Mouse (Mus musculus) forebrain, postnatal 0 days (tissue): ENCODE measurements around the gene Btbd17. TPM values are rescaled to one million over a fixed set of nuclear protein-coding genes. Genes with fewer than 3 reads are reported as not detected.

ENCODE experiments used
- ATAC-seq: fragments of 200-750 bp; cut with Nextera tagmentation; 2 replicates; pipeline ENCODE4 v1.8.0; 2017; ENCODE audit warnings: mild to moderate bottlenecking, moderate library complexity
- DNase-seq: peaks from one replicate; pipeline ENCODE4 v3.0.0-alpha.2; 2015
- H3K27ac ChIP-seq: fragments of 300-500 bp; sonication (generic); 2 replicates; pipeline ENCODE4 v1.5.1; 2014; ENCODE audit warnings: low read depth, mild to moderate bottlenecking, antibody characterized with exemption, low read length, moderate library complexity, mixed read lengths
- H3K27me3 ChIP-seq: fragments of 300-500 bp; sonication (generic); 2 replicates; pipeline ENCODE4 v1.6.1; 2014; ENCODE audit warnings: mild to moderate bottlenecking, low read length, mixed read lengths; ENCODE audit not compliant: insufficient read depth
- H3K36me3 ChIP-seq: fragments of 300-500 bp; sonication (generic); 2 replicates; pipeline ENCODE4 v1.6.1; 2014; ENCODE audit warnings: mild to moderate bottlenecking, moderate library complexity; ENCODE audit not compliant: insufficient read depth
- H3K4me1 ChIP-seq: fragments of 300-500 bp; sonication (generic); 2 replicates; pipeline ENCODE4 v1.6.1; 2014; ENCODE audit warnings: antibody characterized with exemption; ENCODE audit not compliant: insufficient read depth
- H3K4me2 ChIP-seq: fragments of 300-500 bp; sonication (generic); 2 replicates; pipeline ENCODE4 v1.6.1; 2014; ENCODE audit warnings: low read depth, mild to moderate bottlenecking, moderate library complexity
- H3K4me3 ChIP-seq: fragments of 300-500 bp; sonication (generic); 2 replicates; pipeline ENCODE4 v1.5.1; 2014; ENCODE audit warnings: low read depth, low read length, mixed read lengths
- H3K9ac ChIP-seq: fragments of 300-500 bp; sonication (generic); 2 replicates; pipeline ENCODE4 v1.6.1; 2014; ENCODE audit warnings: mild to moderate bottlenecking
- H3K9me3 ChIP-seq: fragments of 300-500 bp; sonication (generic); 2 replicates; pipeline ENCODE4 v1.6.1; 2016; ENCODE audit warnings: low read length
- CTCF ChIP-seq: sonication (generic); IDR thresholded peaks from 2 replicates; pipeline ENCODE4 v1.5.1; 2016; ENCODE audit warnings: antibody characterized with exemption, control low read depth, low read depth
- WGBS: fragments of 180-500 bp; shearing (Covaris S2); extraction: QIAGEN DNeasy Blood & Tissue Kit; methylation state at CpG from one replicate; pipeline ENCODE4 v1.1.7; 2014; 5-methylcytosine and 5-hydroxymethylcytosine counted together
- polyA plus RNA-seq: library from polyadenylated mRNA; unstranded; fragments of >200 nt; fragmentation: Nextera tagmentation; extraction: Ambion mirVana; gene quantifications from 2 replicates; pipeline ENCODE4 v1.2.1, GENCODE M21; 2015
- total RNA-seq: library from RNA; depleted of rRNA; stranded (reverse); fragments of >200 nt; gene quantifications from 2 replicates; pipeline ENCODE4 v1.2.3, GENCODE M21; 2014

The Btbd17 gene
- total and polyA plus RNA-seq, 2 experiments from 2014 or later: 20.1 to 28.2 TPM

- H3K27ac ChIP-seq: peak overlapping the region; percentile 95; the same call in 1 of the 2 replicates
- peak overlapping the region; percentile 11 for H3K4me2 ChIP-seq
- H3K4me3 ChIP-seq: no peak overlapping the region
- H3K9ac ChIP-seq: no peak overlapping the region
- WGBS: 54% methylated on average over 19 of the region's 19 CpGs
- no peaks in the 10 kb centered on the region for H3K9me3 ChIP-seq
- DNase-seq (no peak), ATAC-seq (no peak)
- H3K4me1 ChIP-seq: peaks cover 31% of the 10 kb centered on the region
- no peak for TF ChIP-seq CTCF
- H3K36me3 ChIP-seq: no peaks in the 10 kb centered on the region
- 0 out of 2 replicates have a peak, but pooled peaks cover 3% of the 10 kb centered on the region for H3K27me3 ChIP-seq
Measured at GRCm38 (mm10) chr11:114793868-114794545, 1.7 kb downstream of the Btbd17 start.

GRCm38 (mm10) chr11:114792931-114793494, 2.7 kb downstream of the Btbd17 start:
- H3K9ac ChIP-seq: no peak overlapping the region
- H3K36me3 ChIP-seq: no peaks in the 10 kb centered on the region
- peaks cover 31% of the 10 kb centered on the region for H3K4me1 ChIP-seq
- peak; percentile 41 for DNase-seq
- peak overlapping the region; percentile 95 for H3K27ac ChIP-seq
- H3K27me3 ChIP-seq: 0 out of 2 replicates have a peak, but pooled peaks cover 3% of the 10 kb centered on the region
- no peak for TF ChIP-seq CTCF
- H3K9me3 ChIP-seq: no peaks in the 10 kb centered on the region
- WGBS: 44% methylated on average over 5 of the region's 5 CpGs
- H3K4me3 ChIP-seq: no peak overlapping the region
- peak overlapping the region; percentile 72 for H3K4me2 ChIP-seq
- no peak for ATAC-seq

GRCm38 (mm10) chr11:114791891-114792411, 3.8 kb downstream of the Btbd17 start:
- Histone ChIP-seq H3K4me3 (peak overlapping the region; percentile 47), H3K9ac (peak overlapping the region; percentile 63), H3K9me3 (no peaks in the 10 kb centered on the region), H3K27me3 (peaks cover 10% of the 10 kb centered on the region; the same call in 1 of the 2 replicates), H3K36me3 (no peaks in the 10 kb centered on the region), H3K27ac (peak overlapping the region; percentile 95), H3K4me1 (peaks cover 31% of the 10 kb centered on the region), H3K4me2 (peak overlapping the region; percentile 72)
- DNase-seq: peak; percentile 83
- peak; percentile 5; the same call in 1 of the 2 replicates for ATAC-seq
- TF ChIP-seq CTCF: no peak
- WGBS: 3% methylated on average over 55 of the region's 59 CpGs

GRCm38 (mm10) chr11:114791351-114791889, 4.3 kb downstream of the Btbd17 start:
- peaks cover 10% of the 10 kb centered on the region; the same call in 1 of the 2 replicates for H3K27me3 ChIP-seq
- TF ChIP-seq CTCF: no peak; the same call in 1 of the 2 replicates
- peak overlapping the region; percentile 63 for H3K9ac ChIP-seq
- H3K9me3 ChIP-seq: no peaks in the 10 kb centered on the region
- peak overlapping the region; percentile 47 for H3K4me3 ChIP-seq
- peak overlapping the region; percentile 95 for H3K27ac ChIP-seq
- no peaks in the 10 kb centered on the region for H3K36me3 ChIP-seq
- H3K4me2 ChIP-seq: peak overlapping the region; percentile 72
- WGBS: 9% methylated on average over 50 of the region's 50 CpGs
- peak; percentile 54 for DNase-seq
- no peak for ATAC-seq
- H3K4me1 ChIP-seq: peaks cover 29% of the 10 kb centered on the region

GRCm38 (mm10) chr11:114790841-114791240, 4.9 kb downstream of the Btbd17 start:
- H3K27me3 ChIP-seq: peaks cover 10% of the 10 kb centered on the region; the same call in 1 of the 2 replicates
- H3K27ac ChIP-seq: no peak overlapping the region
- H3K4me3 ChIP-seq: 0 out of 2 replicates have a peak overlapping the region, but pooled peaks have one; percentile 47
- no peak for ATAC-seq
- peaks cover 23% of the 10 kb centered on the region for H3K4me1 ChIP-seq
- H3K4me2 ChIP-seq: peak overlapping the region; percentile 72; the same call in 1 of the 2 replicates
- TF ChIP-seq CTCF: peak; percentile 43
- no peaks in the 10 kb centered on the region for H3K36me3 ChIP-seq
- no peak for DNase-seq
- peak overlapping the region; percentile 63; the same call in 1 of the 2 replicates for H3K9ac ChIP-seq
- whole genome bisulfite sequencing: 50% methylated on average over 4 of the region's 4 CpGs
- H3K9me3 ChIP-seq: no peaks in the 10 kb centered on the region

- DNase-seq (no peak), ATAC-seq (no peak)
- Histone ChIP-seq H3K9me3 (no peaks in the 10 kb centered on the region), H3K4me1 (peaks cover 18% of the 10 kb centered on the region), H3K4me3 (no peak overlapping the region), H3K27ac (no peak overlapping the region), H3K4me2 (no peak overlapping the region), H3K9ac (no peak overlapping the region), H3K27me3 (peaks cover 10% of the 10 kb centered on the region; the same call in 1 of the 2 replicates), H3K36me3 (no peaks in the 10 kb centered on the region)
- 82% methylated on average over 12 of the region's 12 CpGs for WGBS
- no peak for TF ChIP-seq CTCF
Measured at GRCm38 (mm10) chr11:114790171-114790570, 5.6 kb downstream of the Btbd17 start.
